Mouse (Mus musculus): ENCODE measurements around the gene D330020A13Rik. TPM values are rescaled to one million over a fixed set of nuclear protein-coding genes. Genes with fewer than 3 reads are reported as not detected.
"Not testable (repeated sequence)": the region's sequence is repeated elsewhere in the genome, so short reads cannot be mapped to it uniquely, and the experiment has no call there.

D330020A13Rik gene
- total RNA-seq, 2 experiments from 2014 or later, result not detected

DNA sequence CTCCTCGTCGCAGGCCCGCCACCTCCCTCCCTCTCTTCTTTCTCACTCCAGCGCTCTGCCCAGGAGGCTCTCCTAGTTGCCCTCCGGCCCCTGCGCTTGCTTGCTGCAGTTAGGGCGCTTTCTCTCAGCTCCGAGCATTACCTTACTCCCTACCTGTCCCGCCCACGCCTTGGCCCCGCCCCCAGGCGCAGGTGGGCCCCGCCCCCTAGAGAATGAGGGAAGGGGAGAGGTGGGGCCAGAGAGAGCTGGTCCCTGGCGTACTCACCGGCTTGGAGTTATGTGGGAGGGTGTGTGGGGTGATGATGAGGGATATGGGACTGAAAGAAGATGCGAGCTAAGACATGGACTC lies 595 bp downstream of the D330020A13Rik start:
- 0 out of 2 replicates have a peak, but pooled peaks have one; percentile 5 for ATAC-seq (replicated peaks; ENCODE audit: poor library complexity, severe bottlenecking)

DNA sequence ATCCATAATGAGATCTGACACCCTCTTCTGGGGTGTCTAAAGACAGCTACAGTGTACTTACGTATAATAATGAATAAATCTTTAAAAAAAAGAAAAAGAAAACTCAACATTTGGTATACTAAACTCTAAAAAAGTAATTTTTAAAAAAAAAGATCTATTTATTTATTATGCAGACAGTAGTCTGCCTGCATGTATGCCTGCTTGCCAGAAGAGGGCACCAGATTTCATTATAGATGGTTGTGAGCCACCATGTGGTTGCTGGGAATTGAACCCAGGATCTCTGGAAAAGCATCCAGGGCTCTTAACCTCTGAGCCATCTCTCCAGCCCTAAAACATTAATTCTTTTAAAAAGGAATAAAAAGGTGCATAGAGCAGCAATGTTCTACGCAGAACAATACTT lies 2.4 kb downstream of the D330020A13Rik start:
- not testable (repeated sequence) for ATAC-seq (replicated peaks; ENCODE audit: poor library complexity, severe bottlenecking)

GRCm38 (mm10) chr6:120301137-120301536 lies 7.0 kb downstream of the D330020A13Rik start:
- ATAC-seq (replicated peaks; ENCODE audit: poor library complexity, severe bottlenecking), result peak; percentile 59; the same call in 1 of the 2 replicates

DNA sequence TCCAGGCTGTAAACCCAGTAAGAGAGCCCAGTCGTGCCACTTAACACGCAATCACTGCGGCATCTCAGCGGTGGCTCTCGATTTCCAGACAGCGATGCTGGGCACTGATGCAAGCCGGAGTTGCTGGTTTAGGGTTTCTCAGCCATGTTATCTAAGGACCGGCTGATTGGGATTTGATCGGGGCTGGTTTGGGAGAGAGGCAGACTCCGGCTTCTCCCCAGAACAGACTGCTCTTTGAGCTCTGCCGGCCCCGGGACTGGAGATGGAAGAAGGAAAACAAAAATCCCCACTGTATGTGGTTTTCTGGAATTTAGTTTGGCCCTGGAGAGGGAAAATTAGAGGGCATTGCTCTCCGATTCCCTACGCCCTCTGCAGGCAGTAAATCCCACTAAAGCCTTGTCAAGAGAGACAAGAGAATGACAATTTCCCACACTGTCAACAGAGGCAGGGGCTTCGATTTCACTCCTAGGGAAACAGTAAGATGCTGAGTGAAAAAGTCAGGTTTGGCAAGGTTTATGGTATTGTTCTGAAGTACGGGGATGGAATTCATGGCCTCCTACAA lies 8.7 kb downstream of the D330020A13Rik start:
- no peak for ATAC-seq (replicated peaks; ENCODE audit: poor library complexity, severe bottlenecking)

DNA sequence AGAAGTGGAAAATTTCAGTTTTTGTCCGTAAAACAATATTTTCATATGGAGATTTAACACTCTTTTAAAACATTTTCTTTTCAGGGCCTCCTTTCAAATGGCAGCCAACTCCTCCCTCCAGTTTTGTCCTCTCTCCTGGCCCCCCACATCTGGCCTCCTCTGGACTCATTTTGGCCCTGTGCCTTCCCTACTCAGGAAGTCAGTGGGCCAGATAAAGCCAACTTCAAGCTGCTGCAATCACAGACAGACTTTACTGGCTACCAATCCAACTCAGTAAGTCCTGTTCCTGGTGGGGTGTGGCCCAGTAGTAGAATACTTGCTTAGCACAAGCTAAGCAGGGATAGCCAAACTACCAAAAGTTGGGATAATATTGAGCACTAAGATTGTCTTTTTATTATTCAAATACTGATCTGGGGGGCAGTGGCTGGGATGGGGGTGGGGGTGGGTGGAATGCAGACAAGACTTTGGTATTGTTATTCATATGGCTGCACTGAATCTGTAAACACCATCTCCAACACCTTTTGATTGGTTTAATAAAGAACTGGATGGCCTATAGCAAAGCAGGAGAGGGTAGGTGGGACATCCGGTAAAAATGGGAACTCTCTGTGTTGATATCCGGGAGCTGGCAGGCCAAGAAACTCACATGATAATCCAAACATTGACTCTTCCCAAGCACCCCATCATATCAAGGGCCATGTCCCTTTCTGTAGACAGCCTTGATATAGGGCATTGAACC lies 12.9 kb downstream of the D330020A13Rik start:
- ATAC-seq (replicated peaks; ENCODE audit: poor library complexity, severe bottlenecking), result no peak

DNA sequence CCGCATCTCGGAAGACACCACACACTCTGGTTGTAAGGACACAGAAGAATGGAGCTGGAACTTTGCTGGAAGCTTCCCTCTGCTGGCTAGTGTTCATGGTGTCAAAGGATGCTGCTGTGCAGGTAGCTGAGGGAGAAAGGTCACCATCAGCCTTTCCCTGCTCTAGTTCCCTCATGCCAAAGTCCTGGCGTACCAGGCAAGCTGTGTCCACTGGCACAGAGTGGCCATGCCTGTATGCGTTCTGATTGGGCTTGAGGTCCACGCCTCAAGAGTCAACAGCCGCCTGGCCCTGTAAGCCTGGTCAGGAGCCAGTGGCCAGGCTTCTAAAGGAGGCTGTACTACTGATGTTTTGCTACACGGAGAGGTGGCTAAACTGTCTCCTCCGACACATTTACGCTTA lies 15.2 kb downstream of the D330020A13Rik start:
- no peak for ATAC-seq (replicated peaks; ENCODE audit: poor library complexity, severe bottlenecking)

DNA sequence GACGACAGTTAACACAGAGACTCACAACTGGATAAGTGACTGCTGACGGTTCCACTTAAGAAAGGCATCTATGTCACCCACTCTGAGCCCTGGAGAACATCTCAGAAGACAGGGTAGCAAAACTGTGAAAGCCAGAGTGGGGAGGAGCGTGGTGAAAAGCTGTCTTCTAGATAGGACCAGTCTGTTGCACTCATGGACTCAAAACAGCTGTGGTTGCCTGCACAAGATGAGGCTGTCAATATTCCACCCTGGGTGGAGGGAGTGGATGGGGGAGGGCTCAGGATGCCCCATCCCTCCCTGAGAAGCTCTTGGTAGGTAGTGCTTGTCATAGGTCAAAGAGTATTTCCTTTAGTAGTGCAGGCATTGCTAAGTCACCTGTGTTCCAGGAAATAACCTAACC lies 15.6 kb downstream of the D330020A13Rik start:
- ATAC-seq (replicated peaks; ENCODE audit: poor library complexity, severe bottlenecking), result no peak

GRCm38 (mm10) chr6:120312443-120312842 lies 18.3 kb downstream of the D330020A13Rik start:
- ATAC-seq (replicated peaks; ENCODE audit: poor library complexity, severe bottlenecking), result peak; percentile 74

DNA sequence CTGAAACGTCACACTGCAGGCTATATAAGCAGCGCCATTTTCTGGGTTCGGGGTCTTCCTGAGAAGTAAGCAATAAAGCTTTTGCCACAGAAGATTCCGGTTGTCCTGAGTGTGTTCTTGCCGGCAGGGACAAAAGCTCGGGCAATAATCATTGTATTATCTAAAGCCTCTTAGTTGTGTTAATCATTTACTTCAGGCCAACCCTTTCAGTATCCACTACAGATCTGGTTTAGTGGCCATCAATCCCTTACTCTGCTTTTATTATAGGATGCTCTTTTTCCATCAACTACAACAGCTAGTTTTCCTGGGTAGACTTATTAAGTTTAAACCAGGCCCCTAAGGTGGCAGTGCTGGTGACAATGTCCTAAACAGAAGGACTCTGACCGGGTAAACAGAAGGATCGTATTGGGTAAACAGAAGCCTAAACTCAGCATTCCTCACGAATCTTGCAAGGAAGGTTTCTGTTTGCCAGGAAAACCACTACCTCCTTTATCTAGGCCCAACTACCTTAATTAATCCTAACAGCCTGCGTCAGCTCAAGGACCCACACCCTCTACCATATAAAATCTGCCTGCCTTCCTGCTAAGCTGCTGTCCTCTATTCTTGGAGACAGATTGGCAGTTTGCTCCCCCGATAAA lies 24.3 kb downstream of the D330020A13Rik start:
- no peak for ATAC-seq (replicated peaks; ENCODE audit: poor library complexity, severe bottlenecking)

- no peak for ATAC-seq (replicated peaks; ENCODE audit: poor library complexity, severe bottlenecking)
These were observed 25.0 kb downstream of the D330020A13Rik start for GRCm38 (mm10) chr6:120319129-120319528.

- ATAC-seq (replicated peaks; ENCODE audit: poor library complexity, severe bottlenecking), result no peak
These were observed 26.2 kb downstream of the D330020A13Rik start for GRCm38 (mm10) chr6:120320369-120320768.

GRCm38 (mm10) chr6:120324295-120324927 lies 30.2 kb downstream of the D330020A13Rik start:
- ATAC-seq (replicated peaks; ENCODE audit: poor library complexity, severe bottlenecking), result peak; percentile 63

GRCm38 (mm10) chr6:120332351-120332750 lies 38.2 kb downstream of the D330020A13Rik start:
- no peak for ATAC-seq (replicated peaks; ENCODE audit: poor library complexity, severe bottlenecking)

DNA sequence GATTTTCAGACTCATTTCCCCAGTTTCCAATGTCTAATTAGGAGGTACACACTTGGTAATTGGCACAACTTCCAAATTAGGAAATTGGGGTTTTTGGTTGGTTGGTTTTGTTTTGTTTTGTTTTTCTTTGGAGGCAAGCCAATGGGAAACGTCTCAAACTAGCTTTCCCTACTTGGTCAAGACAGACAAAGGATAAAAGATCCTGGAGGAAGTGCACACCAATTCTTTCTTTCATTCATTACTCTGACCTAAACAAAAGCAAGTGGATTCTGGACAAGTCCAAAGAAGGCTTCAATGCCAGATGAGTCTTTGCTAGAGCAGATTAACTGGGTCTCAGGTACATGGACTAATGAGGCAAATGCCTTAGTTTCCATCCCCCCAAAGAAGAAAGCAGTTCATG lies 49.8 kb downstream of the D330020A13Rik start:
- ATAC-seq (replicated peaks; ENCODE audit: poor library complexity, severe bottlenecking), result no peak

Other genes with a start within 250 kb of the D330020A13Rik start
- gene Ninj2, start 201.0 kb upstream of the D330020A13Rik start, total RNA-seq (2014; fragmentation: Nextera tagmentation), result not detected in 2 replicates
- gene Ninj2, start 201.0 kb upstream of the D330020A13Rik start, total RNA-seq (2017), result not detected in 2 replicates
- not detected in 2 replicates for gene B4galnt3, start 195 bp downstream of the D330020A13Rik start, total RNA-seq (2014; fragmentation: Nextera tagmentation)
- gene B4galnt3, start 195 bp downstream of the D330020A13Rik start, total RNA-seq (2017), result not detected in 2 replicates
- 30.9 and 42.5 TPM in 2 replicates for gene Kdm5a, start 69.8 kb downstream of the D330020A13Rik start, total RNA-seq (2014; fragmentation: Nextera tagmentation)
- gene Kdm5a, start 69.8 kb downstream of the D330020A13Rik start, total RNA-seq (2017), result 70.2 and 81.0 TPM in 2 replicates
- gene Ccdc77, start 70.0 kb downstream of the D330020A13Rik start, total RNA-seq (2014; fragmentation: Nextera tagmentation), result 18.6 and 21.6 TPM in 2 replicates
- 32.6 and 32.7 TPM in 2 replicates for gene Ccdc77, start 70.0 kb downstream of the D330020A13Rik start, total RNA-seq (2017)
- 17.1 and 29.8 TPM in 2 replicates for gene Il17ra, start 168.9 kb downstream of the D330020A13Rik start, total RNA-seq (2014; fragmentation: Nextera tagmentation)
- 17.0 and 27.7 TPM in 2 replicates for gene Il17ra, start 168.9 kb downstream of the D330020A13Rik start, total RNA-seq (2017)
- not detected in 2 replicates for gene Tmem121b, start 199.4 kb downstream of the D330020A13Rik start, total RNA-seq (2014; fragmentation: Nextera tagmentation)
- gene Tmem121b, start 199.4 kb downstream of the D330020A13Rik start, total RNA-seq (2017), result not detected in 2 replicates
- 7.4 and 9.6 TPM in 2 replicates for gene Hdhd5, start 237.0 kb downstream of the D330020A13Rik start, total RNA-seq (2014; fragmentation: Nextera tagmentation)
- gene Hdhd5, start 237.0 kb downstream of the D330020A13Rik start, total RNA-seq (2017), result 3.6 and 4.7 TPM in 2 replicates

All from granulocyte monocyte progenitor cell, adult 5-6 weeks (primary cell).